In the genomic region with DNA sequence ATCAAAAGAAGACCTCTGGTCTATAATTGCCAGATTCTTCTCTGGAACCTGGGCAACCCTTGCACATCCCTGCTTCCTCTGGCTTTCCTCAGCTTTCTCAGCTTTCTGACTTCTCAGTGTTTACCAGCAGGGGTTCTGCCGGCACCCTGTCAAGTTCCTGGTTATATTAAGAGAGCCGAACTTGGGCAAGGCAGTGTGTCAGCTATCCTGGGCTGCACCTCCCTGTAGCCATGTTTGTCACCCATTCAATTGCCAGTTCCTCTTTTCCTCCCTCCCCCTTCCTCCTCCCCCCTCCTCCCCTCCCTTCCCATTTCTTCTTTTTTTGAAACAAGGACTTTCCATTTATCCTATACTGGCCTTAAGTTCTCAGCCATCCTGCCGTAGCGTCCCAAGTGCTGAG, we compare ENCODE assay signal across 18 mouse cellular contexts. TPM values are rescaled to one million over a fixed set of nuclear protein-coding genes. Genes with fewer than 3 reads are reported as not detected.
DNase-seq lines count a peak whose midpoint lies in the region; ATAC-seq lines count a peak whose summit lies in the region.
"Had no signal": no experiment of that assay in that cellular context is flagged by ENCODE, and none has a peak within 500 bp of the region (broad histone marks: within the 10 kb centered on the region; RNA-seq: fewer than 3 reads in every experiment).

No protein-coding gene starts in this region.

- no peak overlapping the region for H3K9ac ChIP-seq in hindbrain, embryonic 14.5 days
- H3K9ac ChIP-seq: embryonic facial prominence, embryonic 13.5 days; forebrain, embryonic 12.5 days; heart, embryonic 12.5 days; hindbrain, embryonic 12.5 days had no signal

- DNase-seq in 416B (ENCODE audit: low read depth) (peak; percentile 29), MEL-GATA-1-ER (ENCODE audit: extremely low read depth, low read depth) (peak; percentile 22)
- no peak for DNase-seq in midbrain, embryonic 10.5 days (ENCODE audit: low spot score)
- DNase-seq in embryonic facial prominence, embryonic 10.5 days (ENCODE audit: low spot score): no peak
- DNase-seq in hindbrain, embryonic 14.5 days (ENCODE audit: low spot score): no peak
- DNase-seq: adrenal gland, postnatal 14 days; cerebellum, adult 18-20 months; cerebellum, postnatal 10 days; gastrocnemius, postnatal 10 days; heart, postnatal 36 days had no signal

- H3K4me3 ChIP-seq in midbrain, embryonic 10.5 days: no peak overlapping the region
- no peak overlapping the region for H3K4me3 ChIP-seq in embryonic facial prominence, embryonic 10.5 days
- H3K4me3 ChIP-seq in hindbrain, embryonic 14.5 days (replicated peaks; ENCODE audit: low read length): no peak overlapping the region
- H3K4me3 ChIP-seq: embryonic facial prominence, embryonic 13.5 days; forebrain, embryonic 12.5 days; heart, embryonic 12.5 days; hindbrain, embryonic 12.5 days had no signal

- no peaks in the 10 kb centered on the region for H3K9me3 ChIP-seq in midbrain, embryonic 10.5 days (replicated peaks)
- H3K9me3 ChIP-seq in embryonic facial prominence, embryonic 10.5 days: no peaks in the 10 kb centered on the region
- H3K9me3 ChIP-seq in hindbrain, embryonic 14.5 days (ENCODE audit: control insufficient read depth, low read length): no peaks in the 10 kb centered on the region
- H3K9me3 ChIP-seq: embryonic facial prominence, embryonic 13.5 days; forebrain, embryonic 12.5 days; heart, embryonic 12.5 days; hindbrain, embryonic 12.5 days had no signal

- 76% methylated on average over 4 of the region's 4 CpGs for WGBS in midbrain, embryonic 10.5 days
- 87% methylated on average over 4 of the region's 4 CpGs for WGBS in embryonic facial prominence, embryonic 10.5 days
- WGBS in hindbrain, embryonic 14.5 days: 61% methylated on average over 4 of the region's 4 CpGs

- H3K4me1 ChIP-seq in midbrain, embryonic 10.5 days: peaks cover 15% of the 10 kb centered on the region
- peaks cover 23% of the 10 kb centered on the region for H3K4me1 ChIP-seq in embryonic facial prominence, embryonic 10.5 days
- H3K4me1 ChIP-seq in hindbrain, embryonic 14.5 days (replicated peaks; ENCODE audit: control insufficient read depth, insufficient read depth, low read length): no peaks in the 10 kb centered on the region
- H3K4me1 ChIP-seq: embryonic facial prominence, embryonic 13.5 days; heart, embryonic 12.5 days had no signal

- ATAC-seq in hematopoietic stem cell, adult 5-6 weeks (replicated peaks in 1 of 2; ENCODE audit: insufficient read depth in 1 of 2, low FRiP score in 2 of 2, low TSS enrichment in 1 of 2, low read depth in 1 of 2, poor library complexity in 2 of 2, severe bottlenecking in 2 of 2): peak; percentile 39 to 46; a peak in 2 of 4 replicates
- ATAC-seq in monocyte, adult 5-6 weeks (replicated peaks; ENCODE audit: insufficient number of reproducible peaks, low FRiP score, low TSS enrichment, poor library complexity, severe bottlenecking): peak; percentile 90
- no peak for ATAC-seq in hindbrain, embryonic 14.5 days (ENCODE audit: low FRiP score)
- ATAC-seq: forebrain, embryonic 16.5 days; hindbrain, postnatal 0 days had no signal

- H3K27me3 ChIP-seq in midbrain, embryonic 10.5 days (ENCODE audit: low read depth, poor library complexity, severe bottlenecking): no peaks in the 10 kb centered on the region
- H3K27me3 ChIP-seq in embryonic facial prominence, embryonic 10.5 days (replicated peaks; ENCODE audit: low read depth, poor library complexity, severe bottlenecking): no peaks in the 10 kb centered on the region
- H3K27me3 ChIP-seq in hindbrain, embryonic 14.5 days (ENCODE audit: control insufficient read depth, insufficient read depth, low read length): no peaks in the 10 kb centered on the region
- H3K27me3 ChIP-seq: embryonic facial prominence, embryonic 13.5 days; forebrain, embryonic 12.5 days; heart, embryonic 12.5 days; hindbrain, embryonic 12.5 days had no signal

- H3K27ac ChIP-seq in midbrain, embryonic 10.5 days (replicated peaks): no peak overlapping the region
- no peak overlapping the region for H3K27ac ChIP-seq in embryonic facial prominence, embryonic 10.5 days (replicated peaks)
- no peak overlapping the region for H3K27ac ChIP-seq in hindbrain, embryonic 14.5 days
- H3K27ac ChIP-seq: embryonic facial prominence, embryonic 13.5 days; forebrain, embryonic 12.5 days; hindbrain, embryonic 12.5 days; hindbrain, postnatal 0 days had no signal

- H3K36me3 ChIP-seq in midbrain, embryonic 10.5 days: no peaks in the 10 kb centered on the region
- no peaks in the 10 kb centered on the region for H3K36me3 ChIP-seq in embryonic facial prominence, embryonic 10.5 days (replicated peaks)
- H3K36me3 ChIP-seq in hindbrain, embryonic 14.5 days (replicated peaks; ENCODE audit: control insufficient read depth, insufficient read depth): no peaks in the 10 kb centered on the region; the same call in 1 of the 2 replicates
- H3K36me3 ChIP-seq: embryonic facial prominence, embryonic 13.5 days; forebrain, embryonic 12.5 days; heart, embryonic 12.5 days; hindbrain, embryonic 12.5 days had no signal

- no peak overlapping the region for H3K4me2 ChIP-seq in hindbrain, embryonic 14.5 days (replicated peaks)
- H3K4me2 ChIP-seq: embryonic facial prominence, embryonic 13.5 days; forebrain, embryonic 12.5 days; heart, embryonic 12.5 days; hindbrain, embryonic 12.5 days had no signal

RNA-seq across cellular contexts. Expression of a gene that starts 26.1 kb away (rescaled TPM):
- total RNA-seq in hematopoietic stem cell, adult 5-6 weeks (2017): 36.6 and 39.3 TPM in 2 replicates
- 52.6 to 86.8 TPM (median 79.1 TPM) in 3 replicates for total RNA-seq in monocyte, adult 5-6 weeks (2017)
- polyA plus RNA-seq in midbrain, embryonic 10.5 days (2016; fragmentation: Nextera tagmentation; extraction: Ambion mirVana): 106 and 132 TPM in 2 replicates
- polyA plus RNA-seq in embryonic facial prominence, embryonic 10.5 days (2016; fragmentation: Nextera tagmentation; extraction: Ambion mirVana): 71.4 and 73.5 TPM in 2 replicates
- 196 and 207 TPM in 2 replicates for polyA plus RNA-seq in hindbrain, embryonic 14.5 days (2014; fragmentation: Nextera tagmentation; extraction: Ambion mirVana)

RNA-seq across cellular contexts. Expression of a gene that starts 38.8 kb away (rescaled TPM):
- 22.8 and 29.5 TPM in 2 replicates for total RNA-seq in hematopoietic stem cell, adult 5-6 weeks (2017)
- 73.0 to 93.1 TPM (median 86.5 TPM) in 3 replicates for total RNA-seq in monocyte, adult 5-6 weeks (2017)
- polyA plus RNA-seq in midbrain, embryonic 10.5 days (2016; fragmentation: Nextera tagmentation; extraction: Ambion mirVana): 59.6 and 66.2 TPM in 2 replicates
- polyA plus RNA-seq in embryonic facial prominence, embryonic 10.5 days (2016; fragmentation: Nextera tagmentation; extraction: Ambion mirVana): 54.4 and 56.8 TPM in 2 replicates
- polyA plus RNA-seq in hindbrain, embryonic 14.5 days (2014; fragmentation: Nextera tagmentation; extraction: Ambion mirVana): 178 and 206 TPM in 2 replicates

Comparison
In these comparisons a context has a peak if more than half of its experiments do, and no peak if none do; other contexts are left out.
1. DNase-seq: peak in 416B (single experiment) and MEL-GATA-1-ER (single experiment); none in midbrain, embryonic 10.5 days (single experiment), embryonic facial prominence, embryonic 10.5 days (single experiment) and hindbrain, embryonic 14.5 days (single experiment).